Mouse (Mus musculus): Measurements from ENCODE around the gene Fv1.

DNA sequence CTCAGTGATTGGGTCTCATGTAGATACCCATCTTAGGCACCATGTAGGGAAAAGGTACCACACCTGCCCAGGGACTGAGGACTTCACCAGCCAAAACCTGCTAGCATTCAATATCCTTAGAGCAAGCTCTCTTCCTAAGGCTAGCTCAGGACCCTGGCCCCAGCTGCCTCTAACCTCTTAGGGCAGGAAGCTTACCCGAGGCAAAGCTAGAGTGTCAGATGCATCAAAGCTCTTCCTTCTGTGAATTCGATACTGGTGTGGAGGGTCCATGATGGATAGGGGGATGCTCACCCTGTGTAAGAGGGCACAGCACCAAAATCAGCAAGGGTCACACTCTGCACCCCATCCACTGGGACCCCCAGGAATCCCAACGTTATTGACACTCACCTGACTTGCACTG, 6.7 kb upstream of the Fv1 start:
- no peak for TF ChIP-seq CTCF (IDR thresholded peaks at IDR 0.05; ENCODE audit: low read depth)
- TF ChIP-seq EP300 (IDR thresholded peaks at IDR 0.05; ENCODE audit: low read depth), result no peak
